Mouse (Mus musculus): ENCODE measurements at regions not wholly inside any gene's neighbourhood (a gene's known extent, or its start where the extent isn't known, plus 50 kb on each side); places are given as distances from the start of the nearest gene placed in this dataset.

- DNase-seq = no peak
Measured at GRCm38 (mm10) chr13:99630356-99630755, 114.0 kb upstream of the Map1b start.

DNA sequence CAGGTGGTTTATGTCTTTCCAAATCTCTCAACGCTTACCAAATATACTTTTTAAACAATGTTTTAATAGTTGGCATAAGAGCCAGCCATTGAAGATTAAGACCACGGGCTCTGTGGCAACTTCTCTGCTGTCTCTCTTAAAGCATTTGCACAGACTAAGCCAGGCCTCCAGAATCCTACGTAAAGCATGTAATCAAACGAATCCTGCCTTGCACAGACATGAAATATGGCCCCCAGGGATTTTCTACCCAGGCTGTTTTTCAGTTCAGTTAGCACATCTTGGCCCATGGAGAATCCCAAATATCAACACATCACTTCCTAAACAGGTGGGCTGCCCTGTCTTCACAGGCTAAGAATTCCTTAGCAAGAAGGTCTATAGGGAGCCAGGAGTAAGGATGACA is 108.9 kb upstream of the Map1b start:
- no peak for DNase-seq

DNA sequence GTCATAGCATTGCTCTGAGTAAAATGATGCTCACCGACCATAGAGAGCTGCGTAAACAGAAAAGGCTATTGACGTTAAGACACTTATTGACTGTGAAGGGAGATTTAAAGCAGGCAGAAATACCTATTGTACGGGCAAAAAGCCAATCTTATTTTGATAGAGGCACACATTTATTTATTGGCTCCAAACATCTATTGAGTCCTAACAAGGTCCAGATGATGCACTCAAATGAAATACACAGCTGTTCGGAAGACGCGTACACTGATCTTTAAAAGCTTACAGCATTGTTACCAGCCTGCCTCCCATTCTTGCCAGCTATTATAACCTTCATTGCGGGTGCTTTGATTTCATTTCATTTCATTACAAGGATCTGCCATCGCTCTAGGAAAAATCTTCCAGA is 102.0 kb upstream of the Map1b start:
- DNase-seq = no peak

- DNase-seq = no peak
Measured at GRCm38 (mm10) chr13:99617457-99617856, 101.1 kb upstream of the Map1b start.

GRCm38 (mm10) chr13:99611715-99612494 is 95.6 kb upstream of the Map1b start:
- DNase-seq = no peak

- no peak for DNase-seq
Measured at GRCm38 (mm10) chr13:99610498-99610897, 94.2 kb upstream of the Map1b start.

DNA sequence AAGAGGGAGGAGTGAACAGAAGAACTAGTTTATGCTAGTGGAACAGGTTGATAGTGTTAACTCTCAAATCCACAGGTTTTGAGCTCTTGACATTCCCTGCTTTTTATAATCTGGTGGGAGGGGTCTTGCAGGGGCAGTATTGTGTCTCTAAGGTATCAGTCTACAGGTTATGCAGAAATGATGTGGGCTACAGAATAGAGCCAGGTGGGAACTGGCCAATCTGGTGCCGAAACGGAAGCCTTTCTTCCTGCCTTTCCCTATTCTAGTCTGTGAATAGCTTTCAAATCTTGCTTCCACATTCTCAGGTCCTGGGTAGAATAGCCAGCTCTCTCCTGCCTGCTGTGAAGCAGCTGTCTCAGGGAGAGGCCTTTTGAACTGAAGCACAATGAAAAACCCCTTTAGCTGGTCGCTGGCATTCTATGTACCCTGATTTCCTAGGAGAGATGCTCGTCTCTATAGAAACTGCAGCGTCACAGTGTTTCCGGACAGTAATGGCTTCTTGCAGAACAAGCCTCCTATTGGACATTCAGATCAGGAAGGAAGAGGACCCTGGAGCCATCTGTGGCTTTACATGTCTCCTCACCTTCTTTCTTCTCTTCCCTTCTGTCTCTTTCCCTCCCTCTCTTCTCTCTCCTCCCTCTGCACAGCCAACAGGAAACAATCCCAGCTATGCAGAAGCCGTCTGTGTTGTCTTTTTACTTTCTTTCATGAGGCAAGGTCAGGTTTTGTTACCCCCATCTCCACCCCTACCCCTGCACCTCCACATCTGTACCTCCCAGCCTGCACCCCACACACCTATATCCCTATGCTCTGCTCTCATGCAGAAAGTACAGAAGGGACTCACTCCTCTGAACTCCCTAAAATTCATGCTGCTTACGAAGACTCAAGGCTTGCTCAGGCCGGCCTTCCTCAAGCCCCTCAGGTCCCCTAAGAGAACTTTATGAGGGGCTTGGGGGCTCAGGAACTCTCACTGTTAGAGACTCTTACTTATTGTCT is 93.1 kb upstream of the Map1b start:
- DNase-seq = no peak

DNA sequence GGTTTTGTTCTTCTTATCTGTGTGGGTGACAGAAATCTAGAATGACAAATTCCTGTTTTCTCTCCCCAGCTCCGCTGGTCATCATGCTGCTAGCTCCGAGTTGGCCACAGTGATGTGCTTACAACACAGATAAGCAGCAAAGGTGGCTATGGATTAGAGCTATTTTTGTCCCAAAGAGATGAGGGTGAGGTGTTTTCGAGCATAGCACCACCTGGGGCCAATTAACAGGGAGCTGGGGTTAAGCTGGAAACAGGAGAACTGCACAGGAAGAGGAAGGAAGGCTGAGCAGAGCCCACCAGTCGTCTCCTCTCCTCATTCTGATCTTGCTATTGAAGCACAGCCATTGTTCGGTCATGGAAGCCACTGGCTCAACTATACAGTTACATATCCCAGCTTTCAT is 92.3 kb upstream of the Map1b start:
- no peak for DNase-seq

DNA sequence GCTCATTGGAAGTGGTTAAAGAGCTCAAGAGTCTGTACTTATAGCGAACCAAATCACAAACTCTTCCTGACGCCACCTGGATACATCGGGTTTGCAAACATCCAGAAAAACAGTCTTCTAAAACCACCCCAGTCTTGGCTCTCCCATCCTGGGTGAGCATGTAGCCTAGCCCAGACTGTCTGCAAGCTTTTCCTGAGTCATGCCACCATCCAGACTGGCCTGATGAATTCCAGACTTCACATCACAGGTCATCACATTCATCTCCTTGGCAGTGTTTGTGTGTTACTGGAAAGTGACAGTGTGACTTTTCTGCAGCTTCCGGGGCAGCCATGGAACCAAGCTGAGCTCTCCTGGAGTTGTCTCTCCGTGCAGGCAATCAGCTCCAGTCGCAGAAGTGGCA is 90.9 kb upstream of the Map1b start:
- DNase-seq = no peak

GRCm38 (mm10) chr13:99606606-99606990 is 90.3 kb upstream of the Map1b start:
- DNase-seq = no peak

DNA sequence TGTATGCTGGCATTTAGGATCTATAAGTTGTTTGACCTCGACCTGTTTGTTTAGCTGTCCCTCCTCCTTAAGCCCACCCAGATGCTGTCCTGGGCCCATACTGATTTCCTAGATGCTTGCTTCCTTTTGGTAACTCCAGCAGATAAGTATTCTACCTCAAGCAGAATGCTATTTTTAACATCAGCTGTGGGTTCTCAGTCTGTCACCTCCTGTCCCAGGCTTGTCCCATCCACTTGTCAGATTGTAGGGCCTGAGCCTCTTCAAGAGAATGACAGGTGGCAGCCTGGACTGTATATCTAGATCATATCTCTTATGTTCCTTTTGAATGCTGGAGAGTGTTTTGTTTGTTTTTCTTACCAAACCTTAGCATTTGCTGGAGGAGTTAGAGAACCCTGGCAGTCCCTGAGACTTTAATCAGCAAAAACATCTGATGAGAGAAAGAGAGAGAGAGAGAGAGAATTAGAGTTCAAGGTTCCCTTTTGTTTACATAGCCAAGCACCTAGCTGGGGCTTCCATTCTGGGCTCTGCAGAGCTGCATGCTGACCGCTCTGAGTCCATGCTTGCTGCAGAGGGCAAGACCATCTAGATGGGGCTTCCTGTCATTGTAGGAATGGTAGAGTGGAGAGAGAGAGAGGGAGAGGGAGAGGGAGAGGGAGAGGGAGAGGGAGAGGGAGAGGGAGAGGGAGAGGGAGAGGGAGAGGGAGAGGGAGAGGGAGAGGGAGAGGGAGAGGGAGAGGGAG is 89.7 kb upstream of the Map1b start:
- no peak for DNase-seq

DNA sequence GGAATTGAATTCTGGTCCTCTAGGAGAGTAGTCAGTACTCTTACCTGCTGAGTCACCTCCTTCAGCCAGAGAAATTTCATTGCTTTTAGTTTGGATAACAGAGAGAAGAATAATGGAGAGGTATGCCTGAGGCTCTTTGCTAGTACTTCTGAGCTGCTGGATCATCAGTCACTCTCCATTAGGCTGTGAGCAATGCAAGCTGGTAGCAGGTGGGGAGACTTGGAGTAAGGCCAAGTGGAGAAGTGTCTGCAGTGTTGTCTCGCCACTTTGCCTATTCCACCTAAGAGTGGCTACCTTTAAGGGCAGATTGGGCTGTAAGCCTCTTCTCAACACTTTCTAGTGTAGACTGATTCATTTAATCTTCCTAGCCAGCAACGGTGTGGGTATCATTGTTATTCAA is 81.6 kb upstream of the Map1b start:
- peak; percentile 28 for DNase-seq

GRCm38 (mm10) chr13:99593846-99594813 is 77.8 kb upstream of the Map1b start:
- DNase-seq = no peak

DNA sequence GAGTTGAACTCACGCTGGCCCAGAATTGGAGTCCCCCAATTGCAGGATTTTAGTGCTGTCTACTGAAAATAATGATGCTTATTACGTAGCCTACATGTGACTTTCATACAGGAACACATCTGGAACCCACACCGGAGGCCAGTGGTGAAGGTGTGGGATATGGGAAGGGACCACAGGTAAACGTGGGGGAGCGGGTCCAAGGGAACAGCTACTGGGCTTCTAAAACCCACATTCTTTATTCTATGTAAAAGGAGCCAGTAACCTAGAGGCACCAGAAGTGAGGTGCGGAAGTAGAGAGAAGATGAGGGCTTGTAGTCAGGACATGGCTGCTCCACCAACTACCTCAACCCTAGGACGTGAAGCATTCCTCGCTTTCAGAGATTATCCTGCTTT is 76.9 kb upstream of the Map1b start:
- DNase-seq = no peak

DNA sequence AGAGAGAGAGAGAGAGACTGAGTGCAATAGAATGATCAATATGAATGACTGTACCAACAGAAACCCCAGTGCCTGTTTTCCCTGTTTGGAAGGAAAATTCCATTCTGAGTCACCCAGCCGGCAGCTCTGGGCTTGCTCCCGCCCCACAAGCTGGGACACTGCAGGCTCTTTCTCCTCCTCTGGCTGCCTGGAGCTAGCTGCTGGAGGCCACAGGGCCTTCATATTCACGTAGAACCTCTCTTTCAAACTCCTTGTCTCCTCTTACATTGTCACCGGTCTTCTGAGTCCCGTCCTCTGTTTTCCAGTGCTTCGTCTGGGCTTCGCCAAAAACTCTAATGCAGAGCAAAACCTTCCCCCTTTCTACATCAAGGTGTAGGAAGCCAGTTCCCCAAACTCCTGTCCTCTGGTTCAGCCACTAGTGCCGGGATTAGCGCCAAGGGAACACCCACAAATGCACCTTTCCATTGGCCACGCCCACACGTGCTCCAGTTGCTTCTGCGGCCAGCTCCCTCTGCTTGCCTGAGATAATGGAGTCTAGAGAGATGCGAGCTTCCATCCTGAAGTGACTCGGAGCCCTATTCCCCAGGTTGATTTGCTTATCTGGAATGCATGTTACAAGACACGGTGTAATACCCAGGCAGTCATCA is 76.4 kb upstream of the Map1b start:
- no peak for DNase-seq

- no peak for DNase-seq
Measured at GRCm38 (mm10) chr13:99588646-99589045, 72.3 kb upstream of the Map1b start.

DNA sequence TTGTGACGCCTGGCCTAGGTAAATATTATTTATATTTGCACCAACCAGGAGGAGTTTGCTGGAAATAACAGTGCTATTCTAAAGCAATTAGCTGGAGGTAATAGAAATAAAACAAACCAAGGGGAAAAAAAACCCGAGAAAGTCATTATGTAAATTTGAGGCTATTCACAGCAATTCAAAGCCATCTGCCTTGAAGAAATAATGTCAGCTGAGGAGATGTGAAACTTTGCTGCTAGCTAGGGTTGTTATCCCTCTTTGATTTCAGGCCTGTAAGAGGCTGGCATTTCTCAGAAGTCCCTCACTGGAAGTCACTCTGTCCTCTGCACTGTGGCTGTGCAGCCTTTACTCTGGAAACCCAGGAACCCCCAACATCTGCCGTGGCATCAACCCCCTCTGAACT is 67.5 kb upstream of the Map1b start:
- DNase-seq = no peak

- DNase-seq = no peak
Measured at GRCm38 (mm10) chr13:99580296-99580695, 64.0 kb upstream of the Map1b start.

DNA sequence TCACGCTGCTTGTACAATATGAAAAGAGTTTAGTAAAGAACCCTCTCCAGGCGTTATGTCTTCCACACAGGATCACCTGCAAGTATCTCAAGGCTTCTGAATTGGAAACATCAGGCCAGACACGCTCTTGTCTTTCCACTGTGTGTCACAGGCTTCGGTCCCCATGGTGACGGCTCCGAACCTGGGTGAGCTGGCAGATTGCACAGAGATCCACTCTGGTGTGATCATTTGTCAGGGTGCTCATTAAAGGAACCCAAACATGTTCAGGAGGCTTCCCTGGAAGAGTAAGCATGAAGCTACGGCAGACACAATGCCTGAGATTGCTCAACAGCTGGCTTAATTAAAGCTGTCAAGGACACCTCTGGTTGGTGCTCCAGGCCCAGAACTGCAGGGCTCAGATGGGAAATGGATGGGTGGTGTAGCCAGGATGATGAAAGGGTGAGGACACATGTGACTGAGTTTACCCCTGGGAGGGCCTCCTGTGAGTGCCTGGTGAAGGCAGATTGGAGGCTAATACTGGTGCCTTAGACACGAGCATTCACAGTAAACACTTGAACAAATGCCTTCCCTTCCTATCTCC is 63.3 kb upstream of the Map1b start:
- no peak for DNase-seq

DNA sequence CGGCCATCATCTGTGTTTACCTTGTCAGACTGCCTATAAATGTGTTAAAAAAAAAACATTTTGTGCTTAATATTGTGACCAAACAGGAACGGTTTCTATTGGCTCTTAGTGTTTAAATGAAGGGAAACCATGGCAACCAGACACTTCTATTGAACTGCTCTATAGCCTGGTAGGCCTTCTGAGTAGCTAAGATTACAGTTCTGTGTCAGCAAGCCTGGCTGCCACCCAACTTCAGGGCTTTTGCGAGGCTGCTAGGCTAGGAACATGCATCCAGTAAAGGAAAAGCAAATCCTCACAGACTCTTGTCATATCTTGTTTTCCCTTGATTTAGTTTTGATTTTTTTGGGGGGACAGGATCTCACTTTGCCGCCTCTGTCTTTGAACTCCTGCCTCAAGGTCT is 61.3 kb upstream of the Map1b start:
- no peak for DNase-seq

GRCm38 (mm10) chr13:99573021-99573420 is 56.7 kb upstream of the Map1b start:
- DNase-seq = no peak
